Mouse (Mus musculus): Measurements from ENCODE around the gene Mbtd1.
A peak's percentile ranks its signal among the peaks of the same experiment; 100 is the strongest.

Gene Mbtd1

DNA sequence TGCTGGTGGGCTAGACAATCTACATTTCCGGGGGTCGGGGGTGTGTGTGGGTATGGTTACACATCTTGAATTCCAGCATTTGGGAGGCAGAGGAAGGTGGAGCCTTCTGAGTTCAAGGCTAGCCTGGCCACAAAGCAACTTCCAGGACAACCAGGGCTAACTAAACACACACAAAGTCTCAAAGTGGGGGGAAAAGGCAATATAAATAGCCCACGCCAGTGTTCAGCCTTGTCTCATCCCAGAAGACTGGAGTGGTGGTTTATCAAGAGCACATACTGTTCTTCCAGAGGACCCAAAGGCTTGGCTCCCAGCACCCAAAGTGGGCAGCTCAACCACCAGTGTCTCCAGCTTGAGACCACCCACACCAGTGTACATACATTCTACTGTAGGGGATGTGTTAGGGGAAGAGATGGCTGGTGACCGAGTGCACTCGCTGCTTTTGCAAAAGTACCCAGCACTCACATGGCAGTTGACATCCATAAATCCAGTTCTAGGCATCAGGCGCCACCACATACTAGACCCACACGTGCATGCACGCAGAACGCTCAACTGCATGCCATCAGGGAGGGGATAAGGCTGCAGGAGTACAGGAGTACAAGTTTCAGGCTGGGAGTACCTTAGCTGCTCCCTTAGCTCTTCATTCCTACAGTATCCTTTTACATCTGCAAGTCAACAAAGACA lies 63.4 kb downstream of the Mbtd1 start:
- DNase-seq (ENCODE audit: low spot score): no peak

- no peak for DNase-seq (ENCODE audit: low spot score)
Observed at GRCm38 (mm10) chr11:93950045-93950444, 64.4 kb downstream of the Mbtd1 start.

- DNase-seq (ENCODE audit: low spot score): no peak
Observed at GRCm38 (mm10) chr11:93952376-93952775, 66.7 kb downstream of the Mbtd1 start.

- DNase-seq (ENCODE audit: low spot score): no peak
Observed at GRCm38 (mm10) chr11:93954738-93955255, 69.1 kb downstream of the Mbtd1 start.

GRCm38 (mm10) chr11:93955256-93956150 lies 69.9 kb downstream of the Mbtd1 start:
- DNase-seq (ENCODE audit: low spot score): peak; percentile 91

DNA sequence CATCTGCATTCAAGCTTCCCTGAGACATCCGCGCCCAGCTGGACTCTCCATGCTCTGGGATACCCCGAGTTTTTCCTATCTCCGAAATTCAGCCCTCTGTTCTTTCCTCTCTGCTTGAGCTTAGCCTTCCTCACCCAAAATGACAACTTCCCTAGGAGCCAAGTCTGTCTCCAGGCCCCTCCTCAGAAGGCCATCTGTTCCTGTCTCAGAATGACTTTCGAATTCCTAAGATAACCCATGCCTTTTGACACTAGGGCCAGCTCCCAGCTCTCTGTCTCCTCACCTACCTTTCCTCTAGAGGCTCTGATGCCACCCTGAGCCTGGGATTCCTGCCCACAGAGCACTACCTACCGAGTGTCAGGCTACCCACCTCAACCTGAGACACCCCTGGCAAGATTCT lies 70.5 kb downstream of the Mbtd1 start, which contains the start of gene Nme2:
Gene Nme2, minus strand, starts transcription at position 101 of the 400 bp plus-strand sequence.
- no peak for DNase-seq (ENCODE audit: low spot score)

GRCm38 (mm10) chr11:93957031-93957555 lies 71.4 kb downstream of the Mbtd1 start:
- no peak for DNase-seq (ENCODE audit: low spot score)

- DNase-seq (ENCODE audit: low spot score): no peak
Observed at GRCm38 (mm10) chr11:93957746-93958145, 72.1 kb downstream of the Mbtd1 start.

- no peak for DNase-seq (ENCODE audit: low spot score)
Observed at GRCm38 (mm10) chr11:93961482-93961881, 75.8 kb downstream of the Mbtd1 start.

- no peak for DNase-seq (ENCODE audit: low spot score)
Observed at GRCm38 (mm10) chr11:93963013-93963412, 77.4 kb downstream of the Mbtd1 start.

DNA sequence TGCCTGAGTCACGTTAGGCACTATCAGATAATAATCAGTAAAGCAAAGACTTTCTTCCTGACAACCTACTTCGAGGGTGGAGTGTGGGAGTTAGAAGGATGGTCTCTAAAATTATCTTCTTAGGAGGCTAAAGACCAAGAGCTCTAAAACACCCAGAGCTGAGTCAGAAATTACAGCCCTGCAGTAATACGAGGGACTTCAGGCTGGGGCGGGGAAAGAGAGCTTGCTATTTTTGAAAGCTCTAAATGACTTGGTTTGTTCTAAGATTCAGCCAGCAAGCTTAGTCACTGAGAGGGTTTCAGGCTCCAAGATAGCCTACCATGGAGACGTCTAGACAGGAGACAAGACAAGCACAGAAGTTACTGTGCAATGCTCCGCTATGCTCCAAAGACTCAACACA lies 79.7 kb downstream of the Mbtd1 start:
- no peak for DNase-seq (ENCODE audit: low spot score)

DNA sequence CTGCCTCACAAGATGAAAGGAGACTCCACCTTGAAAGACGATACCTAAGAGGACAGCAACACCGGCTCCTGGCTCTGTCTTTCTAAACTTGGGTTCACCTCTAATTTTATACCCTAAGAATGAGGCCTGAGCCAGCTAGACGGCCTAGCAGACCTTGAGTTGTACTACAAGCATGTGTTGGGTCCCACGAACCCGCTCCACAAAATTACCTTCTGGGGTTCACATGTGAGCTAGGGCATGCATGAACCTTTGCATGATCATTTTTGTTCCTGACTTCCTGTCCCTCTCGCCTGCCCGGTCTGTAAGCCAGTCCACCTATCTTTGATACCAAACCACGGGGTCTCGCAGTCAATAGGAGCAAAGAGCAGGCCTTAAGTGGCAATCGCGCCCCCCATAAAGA lies 81.7 kb downstream of the Mbtd1 start:
- no peak for DNase-seq (ENCODE audit: low spot score)

GRCm38 (mm10) chr11:93968005-93968847 lies 82.6 kb downstream of the Mbtd1 start, which contains the start of the genes Gm20390 and Nme1:
Gene Gm20390 (minus strand): TSS chr11:93968293.
Gene Nme1 (minus strand): TSS chr11:93968521.
- peak; percentile 94 for DNase-seq (ENCODE audit: low spot score)

GRCm38 (mm10) chr11:93968848-93969128 lies 83.1 kb downstream of the Mbtd1 start:
- no peak for DNase-seq (ENCODE audit: low spot score)

DNA sequence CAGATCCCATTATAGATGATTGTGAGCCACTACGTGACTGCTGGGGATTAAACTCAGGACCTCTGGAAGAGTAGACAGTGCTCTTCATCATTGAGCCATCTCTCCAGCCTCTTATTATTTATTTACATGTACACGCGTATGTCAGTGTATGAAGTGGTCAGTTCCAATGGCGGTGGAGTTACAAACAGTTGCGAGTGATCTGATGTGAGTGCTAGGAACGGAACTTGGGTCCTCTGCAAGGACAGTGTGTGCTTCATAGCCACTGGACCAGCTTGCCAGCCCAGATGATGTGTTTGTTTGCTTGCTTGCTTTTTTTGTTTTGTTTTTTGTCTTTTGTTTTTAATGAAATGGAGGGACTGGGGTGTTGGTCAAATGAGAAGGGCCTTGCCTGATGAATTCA lies 83.5 kb downstream of the Mbtd1 start:
- DNase-seq (ENCODE audit: low spot score): no peak

DNA sequence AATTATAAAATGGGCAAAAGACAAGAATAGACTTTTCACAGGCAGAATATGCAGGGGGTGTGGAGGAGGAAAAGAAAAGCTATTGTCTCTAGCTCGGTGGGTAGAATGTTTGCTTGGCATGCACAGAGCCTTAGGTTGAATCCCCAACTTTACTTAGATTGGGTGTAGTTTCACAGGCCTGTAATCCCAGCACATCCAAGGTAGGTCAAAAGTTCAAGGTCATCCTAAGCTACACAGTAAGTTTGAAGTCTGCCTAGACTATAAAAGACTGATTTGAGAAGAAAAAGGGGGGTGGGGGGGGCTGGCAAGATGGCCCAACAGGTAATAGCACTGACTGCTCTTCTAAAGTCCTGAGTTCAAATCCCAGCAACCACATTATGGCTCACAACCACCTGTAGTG lies 84.1 kb downstream of the Mbtd1 start:
- DNase-seq (ENCODE audit: low spot score): no peak

- DNase-seq (ENCODE audit: low spot score): no peak
Observed at GRCm38 (mm10) chr11:93972951-93973350, 87.3 kb downstream of the Mbtd1 start.

- no peak for DNase-seq (ENCODE audit: low spot score)
Observed at GRCm38 (mm10) chr11:93979502-93980049, 93.9 kb downstream of the Mbtd1 start.

DNA sequence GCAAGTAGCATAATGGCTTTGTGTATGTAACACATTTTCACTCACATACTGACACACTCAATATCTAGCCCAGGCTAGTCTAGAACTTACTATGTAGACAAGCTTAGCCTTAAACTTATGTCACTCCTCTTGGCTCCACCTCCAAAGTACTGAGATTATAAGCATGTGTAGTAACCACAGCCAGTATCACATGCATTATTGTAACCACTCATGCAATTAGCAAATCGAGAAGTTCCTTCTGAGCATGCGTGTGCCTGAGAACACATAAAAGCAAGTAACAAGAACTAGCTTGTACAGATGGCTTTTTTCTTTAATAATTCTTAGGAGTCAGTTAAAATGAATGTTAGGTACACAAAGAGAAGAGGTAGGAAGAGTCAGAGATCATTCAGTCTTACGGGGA lies 99.0 kb downstream of the Mbtd1 start:
- no peak for DNase-seq (ENCODE audit: low spot score)

- no peak for DNase-seq (ENCODE audit: low spot score)
Observed at GRCm38 (mm10) chr11:93985265-93985664, 99.6 kb downstream of the Mbtd1 start.

DNA sequence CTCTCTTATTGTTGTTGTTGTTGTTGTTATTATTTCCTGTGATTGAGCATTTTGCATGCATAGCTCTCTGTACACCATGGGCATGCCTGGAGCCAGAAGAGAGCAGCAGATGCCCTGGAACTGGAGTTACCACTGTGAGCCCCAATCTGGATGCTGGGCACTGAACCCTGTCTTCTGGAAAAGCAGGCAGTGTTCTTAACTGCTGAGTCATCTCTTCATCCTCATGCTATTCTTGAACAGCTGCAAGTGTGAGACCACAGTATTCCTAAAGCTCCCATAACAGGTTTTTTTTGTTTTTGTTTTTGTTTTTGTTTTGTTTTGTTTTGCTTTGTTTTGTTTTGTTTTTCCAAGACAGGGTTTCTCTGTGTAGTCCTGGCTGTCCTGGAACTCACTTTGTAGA lies 100.6 kb downstream of the Mbtd1 start:
- no peak for DNase-seq (ENCODE audit: low spot score)

- DNase-seq (ENCODE audit: low spot score): no peak
Observed at GRCm38 (mm10) chr11:93987026-93987425, 101.4 kb downstream of the Mbtd1 start.

All from testis, postnatal 14 days (tissue).